Mouse (Mus musculus): Measurements from ENCODE around the gene Slc12a8. TPM values are rescaled to one million over a fixed set of nuclear protein-coding genes. Genes with fewer than 3 reads are reported as not detected.

The Slc12a8 gene
- polyA plus RNA-seq, 1 experiment: 5.9 TPM

DNA sequence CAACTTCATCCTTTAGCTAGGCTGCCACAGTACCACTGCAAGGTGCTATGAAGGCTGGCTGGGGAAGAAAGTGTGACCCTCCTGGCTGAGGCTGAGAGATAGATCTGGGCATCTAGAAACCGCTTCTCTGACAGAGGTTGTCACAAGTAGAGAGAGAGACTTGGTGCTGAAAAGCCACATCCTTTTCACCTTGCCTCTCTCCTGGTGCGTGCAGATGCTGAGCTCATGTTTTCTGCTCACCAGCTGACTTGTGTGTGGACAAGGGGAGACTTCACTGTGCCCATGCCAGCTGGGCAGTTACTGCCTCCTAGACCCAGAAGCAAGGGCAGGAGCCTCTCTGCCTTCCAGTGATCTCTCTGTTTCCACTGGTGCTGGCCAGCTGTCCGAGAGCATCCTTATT is 170.6 kb downstream of the Slc12a8 start:
- peaks cover 4% of the 10 kb centered on the region for H3K4me1 ChIP-seq (ENCODE audit: control insufficient read depth, insufficient read depth, low read length)
- TF ChIP-seq CTCF (IDR thresholded peaks at IDR 0.05; ENCODE audit: low read depth, low read length): no peak
- no peak for TF ChIP-seq EP300 (IDR thresholded peaks at IDR 0.05; ENCODE audit: insufficient read depth, low read depth, low read length)
- TF ChIP-seq POLR2A (IDR thresholded peaks at IDR 0.05; ENCODE audit: insufficient read depth, low read length): no peak
- peaks cover 8% of the 10 kb centered on the region; the same call in 1 of the 2 replicates for H3K27me3 ChIP-seq (ENCODE audit: control insufficient read depth, insufficient read depth, low read length, poor library complexity, severe bottlenecking)
- no peak overlapping the region for H3K9ac ChIP-seq (ENCODE audit: low read depth, poor library complexity, severe bottlenecking)
- no peak overlapping the region for H3K4me3 ChIP-seq (ENCODE audit: low read depth, low read length)
- H3K9me3 ChIP-seq (replicated peaks; ENCODE audit: control insufficient read depth, insufficient read depth, low read length, poor library complexity, severe bottlenecking): no peaks in the 10 kb centered on the region
- H3K27ac ChIP-seq (ENCODE audit: insufficient read depth, low read length): no peak overlapping the region
- no peaks in the 10 kb centered on the region for H3K36me3 ChIP-seq (ENCODE audit: control insufficient read depth, insufficient read depth, low read length, poor library complexity, severe bottlenecking)

DNA sequence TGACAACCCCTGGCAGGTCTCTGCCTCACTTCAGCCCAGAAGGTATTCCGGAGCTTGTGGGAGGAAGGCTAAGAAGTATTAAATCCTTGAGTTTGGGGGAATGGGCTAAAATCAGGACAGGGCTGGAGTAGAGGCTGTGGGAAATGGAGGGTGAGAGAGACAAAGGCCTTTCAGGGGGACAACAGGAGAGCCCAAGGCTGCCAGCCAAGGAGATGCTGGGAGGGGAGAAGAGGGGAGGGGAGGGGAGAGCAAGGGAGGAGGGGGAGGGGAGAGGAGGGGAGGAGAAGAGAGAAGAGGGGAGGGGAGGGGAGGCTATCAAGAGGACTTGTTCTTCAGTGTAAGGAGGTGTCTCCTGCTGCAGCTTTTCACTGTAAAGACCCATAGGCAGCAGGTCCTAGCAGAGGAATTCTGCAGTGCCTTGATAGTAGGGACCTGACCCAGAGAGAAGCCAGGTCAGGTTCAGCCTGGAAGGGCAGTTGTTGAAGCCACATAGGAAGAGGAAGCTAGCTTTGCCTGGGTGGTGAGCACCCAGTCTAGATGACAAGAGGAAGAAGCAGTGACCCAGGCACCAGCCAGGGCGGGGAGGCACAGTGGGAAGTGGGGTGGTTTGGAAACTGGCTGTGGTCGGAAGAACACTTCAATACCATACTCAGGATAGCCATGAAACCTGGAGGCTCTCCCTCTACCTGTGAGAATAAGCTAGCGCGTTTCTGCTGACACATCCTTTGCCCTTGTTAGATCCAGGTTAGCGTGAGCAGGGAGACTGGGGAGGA is 174.0 kb downstream of the Slc12a8 start:
- TF ChIP-seq EP300 (IDR thresholded peaks at IDR 0.05; ENCODE audit: insufficient read depth, low read depth, low read length): no peak
- no peak for TF ChIP-seq CTCF (IDR thresholded peaks at IDR 0.05; ENCODE audit: low read depth, low read length)
- TF ChIP-seq POLR2A (IDR thresholded peaks at IDR 0.05; ENCODE audit: insufficient read depth, low read length): no peak
- Histone ChIP-seq H3K9me3 (replicated peaks; ENCODE audit: control insufficient read depth, insufficient read depth, low read length, poor library complexity, severe bottlenecking) (no peaks in the 10 kb centered on the region), H3K4me3 (ENCODE audit: low read depth, low read length) (no peak overlapping the region), H3K27me3 (ENCODE audit: control insufficient read depth, insufficient read depth, low read length, poor library complexity, severe bottlenecking) (no peaks in the 10 kb centered on the region), H3K4me1 (ENCODE audit: control insufficient read depth, insufficient read depth, low read length) (no peaks in the 10 kb centered on the region), H3K9ac (ENCODE audit: low read depth, poor library complexity, severe bottlenecking) (no peak overlapping the region), H3K36me3 (ENCODE audit: control insufficient read depth, insufficient read depth, low read length, poor library complexity, severe bottlenecking) (no peaks in the 10 kb centered on the region), H3K27ac (ENCODE audit: insufficient read depth, low read length) (no peak overlapping the region)

DNA sequence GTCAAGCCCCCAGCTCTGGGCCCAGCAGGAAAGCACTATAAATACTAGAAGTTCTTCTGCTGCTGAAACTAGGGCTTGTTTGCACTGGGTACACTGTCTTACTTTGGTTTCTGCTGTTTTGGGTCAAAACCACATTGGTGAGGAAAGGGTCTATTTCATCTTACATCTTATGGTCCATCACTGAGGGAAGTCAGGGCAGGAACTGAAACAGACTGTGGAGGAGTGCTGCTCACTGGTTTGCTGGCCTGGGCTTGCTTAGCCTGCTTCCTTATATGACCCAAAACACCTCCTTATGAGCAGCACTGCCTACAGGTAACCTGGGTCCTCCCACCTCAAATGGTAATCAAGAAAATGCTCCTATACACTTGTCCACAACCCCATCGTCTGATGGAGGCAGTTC is 176.4 kb downstream of the Slc12a8 start:
- no peaks in the 10 kb centered on the region for H3K9me3 ChIP-seq (replicated peaks; ENCODE audit: control insufficient read depth, insufficient read depth, low read length, poor library complexity, severe bottlenecking)
- no peak overlapping the region for H3K4me3 ChIP-seq (ENCODE audit: low read depth, low read length)
- H3K36me3 ChIP-seq (ENCODE audit: control insufficient read depth, insufficient read depth, low read length, poor library complexity, severe bottlenecking): no peaks in the 10 kb centered on the region
- no peak overlapping the region for H3K9ac ChIP-seq (ENCODE audit: low read depth, poor library complexity, severe bottlenecking)
- H3K27ac ChIP-seq (ENCODE audit: insufficient read depth, low read length): no peak overlapping the region
- no peaks in the 10 kb centered on the region for H3K4me1 ChIP-seq (ENCODE audit: control insufficient read depth, insufficient read depth, low read length)
- no peaks in the 10 kb centered on the region for H3K27me3 ChIP-seq (ENCODE audit: control insufficient read depth, insufficient read depth, low read length, poor library complexity, severe bottlenecking)
- no peak for TF ChIP-seq CTCF (IDR thresholded peaks at IDR 0.05; ENCODE audit: low read depth, low read length)
- no peak for TF ChIP-seq POLR2A (IDR thresholded peaks at IDR 0.05; ENCODE audit: insufficient read depth, low read length)
- TF ChIP-seq EP300 (IDR thresholded peaks at IDR 0.05; ENCODE audit: insufficient read depth, low read depth, low read length): no peak

DNA sequence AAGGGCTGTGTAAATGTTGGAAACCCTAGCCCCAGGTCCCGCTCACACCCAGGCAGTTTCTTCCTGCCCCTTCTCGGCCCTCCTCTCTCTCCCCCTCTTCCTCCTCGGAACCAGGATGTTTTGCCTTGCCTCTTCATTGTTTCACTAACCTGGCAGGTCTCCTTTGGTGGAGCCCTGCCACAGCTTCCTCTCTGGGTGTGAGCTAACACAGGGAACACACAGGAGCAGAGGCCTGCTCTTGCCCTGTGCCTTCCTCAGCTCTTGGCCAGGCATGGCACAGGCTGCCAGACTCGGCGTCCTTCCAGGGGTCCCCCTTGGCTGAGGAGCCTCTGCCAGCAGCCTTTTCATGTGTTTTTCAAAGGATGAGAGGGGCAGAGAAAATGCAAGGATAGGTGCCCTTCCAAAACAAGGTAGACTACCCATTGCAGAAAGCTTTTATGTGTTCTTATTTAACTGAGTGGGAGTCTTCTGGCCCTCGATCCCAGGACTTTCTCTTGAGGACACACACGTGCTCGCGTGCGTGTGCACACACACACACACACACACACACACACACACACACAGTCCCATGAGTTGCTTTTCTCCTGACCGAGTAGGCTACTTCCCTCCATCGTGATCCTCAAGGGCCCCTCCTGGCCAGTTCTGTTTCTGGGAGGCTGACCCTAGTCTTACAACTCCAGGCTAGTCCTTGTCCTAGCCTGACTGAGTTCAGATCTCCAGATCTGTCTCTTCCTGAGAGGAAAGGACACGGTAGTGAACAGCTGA is 179.9 kb downstream of the Slc12a8 start:
- Histone ChIP-seq H3K4me1 (ENCODE audit: control insufficient read depth, insufficient read depth, low read length) (no peaks in the 10 kb centered on the region), H3K9ac (ENCODE audit: low read depth, poor library complexity, severe bottlenecking) (no peak overlapping the region), H3K9me3 (replicated peaks; ENCODE audit: control insufficient read depth, insufficient read depth, low read length, poor library complexity, severe bottlenecking) (no peaks in the 10 kb centered on the region), H3K36me3 (ENCODE audit: control insufficient read depth, insufficient read depth, low read length, poor library complexity, severe bottlenecking) (no peaks in the 10 kb centered on the region), H3K27ac (ENCODE audit: insufficient read depth, low read length) (no peak overlapping the region), H3K4me3 (ENCODE audit: low read depth, low read length) (no peak overlapping the region), H3K27me3 (ENCODE audit: control insufficient read depth, insufficient read depth, low read length, poor library complexity, severe bottlenecking) (no peaks in the 10 kb centered on the region)
- no peak for TF ChIP-seq POLR2A (IDR thresholded peaks at IDR 0.05; ENCODE audit: insufficient read depth, low read length)
- no peak for TF ChIP-seq CTCF (IDR thresholded peaks at IDR 0.05; ENCODE audit: low read depth, low read length)
- no peak for TF ChIP-seq EP300 (IDR thresholded peaks at IDR 0.05; ENCODE audit: insufficient read depth, low read depth, low read length)

GRCm38 (mm10) chr16:33697576-33698276 is 180.6 kb downstream of the Slc12a8 start:
- H3K27me3 ChIP-seq (ENCODE audit: control insufficient read depth, insufficient read depth, low read length, poor library complexity, severe bottlenecking): no peaks in the 10 kb centered on the region
- H3K27ac ChIP-seq (ENCODE audit: insufficient read depth, low read length): no peak overlapping the region
- H3K4me1 ChIP-seq (ENCODE audit: control insufficient read depth, insufficient read depth, low read length): no peaks in the 10 kb centered on the region
- no peaks in the 10 kb centered on the region for H3K9me3 ChIP-seq (replicated peaks; ENCODE audit: control insufficient read depth, insufficient read depth, low read length, poor library complexity, severe bottlenecking)
- H3K4me3 ChIP-seq (ENCODE audit: low read depth, low read length): no peak overlapping the region
- no peaks in the 10 kb centered on the region for H3K36me3 ChIP-seq (ENCODE audit: control insufficient read depth, insufficient read depth, low read length, poor library complexity, severe bottlenecking)
- TF ChIP-seq POLR2A (IDR thresholded peaks at IDR 0.05; ENCODE audit: insufficient read depth, low read length): no peak
- TF ChIP-seq CTCF (IDR thresholded peaks at IDR 0.05; ENCODE audit: low read depth, low read length): no peak
- TF ChIP-seq EP300 (IDR thresholded peaks at IDR 0.05; ENCODE audit: insufficient read depth, low read depth, low read length): no peak
- no peak overlapping the region for H3K9ac ChIP-seq (ENCODE audit: low read depth, poor library complexity, severe bottlenecking)

Measured in ES-Bruce4 (cell line).